Mouse (Mus musculus) forebrain, embryonic 11.5 days (tissue): Measurements from ENCODE around the gene Rpl11. TPM values are rescaled to one million over a fixed set of nuclear protein-coding genes. Genes with fewer than 3 reads are reported as not detected.
"Not testable (repeated sequence)": the region's sequence is repeated elsewhere in the genome, so short reads cannot be mapped to it uniquely, and the experiment has no call there.

Experiments used
- ATAC-seq: fragments of 200-750 bp; cut with Nextera tagmentation; replicated peaks from 2 replicates; pipeline ENCODE4 v1.8.0; 2017; ENCODE audit warnings: moderate TSS enrichment; ENCODE audit not compliant: low FRiP score
- DNase-seq: peaks from one replicate; pipeline ENCODE4 v3.0.0-alpha.2; 2017; ENCODE audit warnings: low spot score
- H3K27ac ChIP-seq: fragments of 300-500 bp; sonication (generic); 2 replicates; pipeline ENCODE4 v1.5.1; 2014; ENCODE audit warnings: low read depth, low read length
- H3K27me3 ChIP-seq: fragments of 300-500 bp; sonication (generic); 2 replicates; pipeline ENCODE4 v1.6.1; 2014; ENCODE audit warnings: mild to moderate bottlenecking, low read length, mixed read lengths; ENCODE audit not compliant: control insufficient read depth, insufficient read depth
- H3K36me3 ChIP-seq: fragments of 300-500 bp; sonication (generic); 2 replicates; pipeline ENCODE4 v1.6.1; 2014; ENCODE audit warnings: mild to moderate bottlenecking, low read length, moderate library complexity, mixed read lengths; ENCODE audit not compliant: control insufficient read depth, insufficient read depth
- H3K4me1 ChIP-seq: fragments of 300-500 bp; sonication (generic); replicated peaks from 2 replicates; pipeline ENCODE4 v1.6.1; 2014; ENCODE audit warnings: low read length, mixed read lengths; ENCODE audit not compliant: control insufficient read depth, insufficient read depth
- H3K4me2 ChIP-seq: fragments of 300-500 bp; sonication (generic); 2 replicates; pipeline ENCODE4 v1.6.1; 2014; ENCODE audit warnings: low read depth, mild to moderate bottlenecking, low read length, moderate library complexity, mixed read lengths; ENCODE audit not compliant: severe bottlenecking
- H3K4me3 ChIP-seq: fragments of 300-500 bp; sonication (generic); 2 replicates; pipeline ENCODE4 v1.5.1; 2014; ENCODE audit warnings: low read depth, low read length
- H3K9ac ChIP-seq: fragments of 300-500 bp; sonication (generic); 2 replicates; pipeline ENCODE4 v1.6.1; 2014; ENCODE audit warnings: low read length
- H3K9me3 ChIP-seq: fragments of 300-500 bp; sonication (generic); 2 replicates; pipeline ENCODE4 v1.6.1; 2016; ENCODE audit warnings: low read length, mixed read lengths; ENCODE audit not compliant: control insufficient read depth
- WGBS: fragments of 180-500 bp; shearing (Covaris S2); extraction: QIAGEN DNeasy Blood & Tissue Kit; methylation state at CpG from one replicate; pipeline ENCODE4 v1.1.7; 2014; 5-methylcytosine and 5-hydroxymethylcytosine counted together
- polyA plus RNA-seq: library from polyadenylated mRNA; unstranded; fragments of >200 nt; fragmentation: Nextera tagmentation; extraction: Ambion mirVana; gene quantifications from 2 replicates; pipeline ENCODE4 v1.2.1, GENCODE M21; 2014

Rpl11 gene
- polyA plus RNA-seq, 1 experiment from 2014 or later = 392 TPM

DNA sequence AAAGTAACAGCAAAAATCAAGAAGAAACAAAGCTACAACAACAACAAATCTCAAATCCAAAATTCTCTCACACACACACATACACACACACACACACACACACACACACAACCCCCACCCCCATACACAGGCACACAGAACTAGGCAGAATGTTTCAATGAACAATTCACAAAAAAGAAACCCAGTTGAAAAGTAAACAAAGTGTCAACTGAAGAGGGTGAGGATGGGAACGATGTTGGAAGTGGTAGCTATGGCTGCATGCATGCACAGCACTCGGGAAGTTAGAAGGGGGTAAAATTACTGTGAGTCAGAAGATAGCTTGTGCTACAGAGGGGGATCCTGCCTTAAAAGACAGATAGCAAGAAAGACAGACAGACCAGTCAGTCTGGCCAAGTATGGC is 25.4 kb upstream of the Rpl11 start:
- no peak for ATAC-seq
- Histone ChIP-seq H3K9me3 (no peaks in the 10 kb centered on the region), H3K9ac (no peak overlapping the region), H3K4me2 (no peak overlapping the region), H3K27ac (no peak overlapping the region), H3K4me3 (no peak overlapping the region), H3K36me3 (no peaks in the 10 kb centered on the region), H3K4me1 (no peaks in the 10 kb centered on the region), H3K27me3 (peaks cover 17% of the 10 kb centered on the region; the same call in 1 of the 2 replicates)
- 64% methylated on average over 2 of the region's 2 CpGs for WGBS
- no peak for DNase-seq

DNA sequence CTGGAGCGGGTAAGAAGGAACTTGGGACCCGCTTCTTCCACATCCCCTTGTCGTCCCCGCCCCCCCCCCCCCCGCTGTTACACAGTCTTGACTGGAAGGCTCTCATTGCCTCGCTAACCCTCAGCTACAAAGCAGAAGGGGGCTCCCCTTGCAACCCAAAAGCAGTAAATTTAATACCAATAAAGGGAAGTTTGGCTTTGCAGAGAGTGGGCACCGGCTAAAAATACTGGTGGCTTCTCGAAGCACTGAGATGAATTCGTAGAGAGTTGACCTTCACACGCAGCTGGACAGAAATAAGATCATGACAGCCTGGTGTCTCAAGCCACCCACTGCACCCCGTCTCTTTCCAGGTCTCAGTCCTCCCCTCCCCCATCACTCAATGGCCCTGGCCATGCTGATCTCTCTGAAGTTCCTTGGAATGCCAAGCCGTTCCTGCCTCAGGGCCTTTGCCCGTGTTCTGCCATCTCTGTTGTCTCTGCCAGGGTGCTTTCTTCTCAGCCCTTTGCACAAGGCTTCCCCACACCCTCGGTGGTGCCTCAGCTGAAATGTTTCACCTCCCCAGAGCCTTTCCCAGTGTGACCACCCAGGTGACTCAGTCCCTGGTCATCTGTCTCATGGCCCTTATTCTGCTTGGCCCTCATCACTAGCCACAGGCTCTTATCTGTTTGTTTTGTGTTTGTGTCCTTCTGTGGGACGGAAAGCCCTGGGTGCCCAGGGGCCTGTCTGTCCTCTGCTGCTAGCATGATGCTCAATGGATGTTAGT is 23.7 kb upstream of the Rpl11 start:
- Histone ChIP-seq H3K9ac (no peak overlapping the region), H3K27ac (no peak overlapping the region), H3K4me1 (no peaks in the 10 kb centered on the region), H3K4me3 (no peak overlapping the region), H3K4me2 (no peak overlapping the region), H3K27me3 (peaks cover 13% of the 10 kb centered on the region; the same call in 1 of the 2 replicates), H3K36me3 (no peaks in the 10 kb centered on the region), H3K9me3 (no peaks in the 10 kb centered on the region)
- ATAC-seq (no peak), DNase-seq (no peak)
- WGBS = 74% methylated on average over 15 of the region's 15 CpGs

DNA sequence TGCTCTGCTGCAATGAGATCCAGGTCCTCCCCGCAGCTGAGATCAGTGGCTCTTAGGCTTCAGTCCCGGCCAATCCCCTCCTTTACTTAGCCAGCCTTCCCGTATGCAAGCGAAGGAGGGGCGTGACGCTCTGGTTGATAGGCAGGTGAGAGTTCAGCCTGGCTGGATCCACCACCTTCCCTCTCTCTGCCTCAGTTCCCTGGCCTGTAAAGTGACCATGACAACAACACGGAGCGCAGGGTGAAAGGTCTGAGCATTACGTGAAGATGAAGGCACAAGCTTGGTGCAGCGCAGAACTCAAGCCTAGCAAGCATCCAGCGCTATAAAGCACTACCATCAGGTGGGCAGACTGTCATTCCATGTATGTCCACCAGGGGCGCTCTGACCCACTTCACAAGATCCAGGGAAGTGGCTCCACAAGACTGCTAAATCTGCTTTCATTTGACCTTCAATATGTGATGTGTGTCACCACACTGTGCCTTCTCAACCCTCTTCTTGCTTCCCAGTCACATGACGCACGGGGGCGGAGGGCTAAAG is 18.0 kb upstream of the Rpl11 start:
- WGBS = 3% methylated on average over 15 of the region's 15 CpGs
- ATAC-seq = peak; percentile 53
- H3K4me3 ChIP-seq = no peak overlapping the region
- peak; percentile 91 for DNase-seq
- H3K36me3 ChIP-seq = no peaks in the 10 kb centered on the region
- H3K9me3 ChIP-seq = no peaks in the 10 kb centered on the region
- H3K4me1 ChIP-seq = peaks cover 3% of the 10 kb centered on the region; the same call in 1 of the 2 replicates
- H3K27ac ChIP-seq = no peak overlapping the region
- H3K9ac ChIP-seq = 0 out of 2 replicates have a peak overlapping the region, but pooled peaks have one; percentile 27
- H3K27me3 ChIP-seq = no peaks in the 10 kb centered on the region
- H3K4me2 ChIP-seq = peak overlapping the region; percentile 26; the same call in 1 of the 2 replicates

DNA sequence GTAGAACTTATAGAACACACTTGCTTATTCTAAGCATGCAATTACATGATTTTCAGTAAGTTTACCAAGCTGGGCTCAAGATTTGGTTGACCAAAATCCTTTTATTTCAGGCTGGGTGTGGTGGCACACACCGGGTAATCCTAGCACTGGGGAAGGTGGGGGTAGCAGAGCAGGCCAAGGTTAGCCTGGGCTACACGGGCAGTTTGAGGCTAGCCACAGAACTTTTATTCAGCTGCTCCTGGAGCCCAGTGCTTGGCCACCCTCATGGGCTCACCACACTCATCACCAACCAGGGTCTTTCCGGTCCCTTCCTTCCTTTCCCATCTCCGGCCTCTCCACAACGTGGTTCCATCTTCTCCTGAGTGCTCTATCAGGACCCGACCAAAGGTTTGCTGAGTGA is 17.4 kb upstream of the Rpl11 start:
- Histone ChIP-seq H3K4me3 (no peak overlapping the region), H3K36me3 (no peaks in the 10 kb centered on the region), H3K27ac (no peak overlapping the region), H3K4me2 (no peak overlapping the region), H3K9ac (no peak overlapping the region), H3K27me3 (no peaks in the 10 kb centered on the region), H3K4me1 (peaks cover 3% of the 10 kb centered on the region; the same call in 1 of the 2 replicates), H3K9me3 (no peaks in the 10 kb centered on the region)
- ATAC-seq (no peak), DNase-seq (no peak)
- 54% methylated on average over 6 of the region's 6 CpGs for WGBS

DNA sequence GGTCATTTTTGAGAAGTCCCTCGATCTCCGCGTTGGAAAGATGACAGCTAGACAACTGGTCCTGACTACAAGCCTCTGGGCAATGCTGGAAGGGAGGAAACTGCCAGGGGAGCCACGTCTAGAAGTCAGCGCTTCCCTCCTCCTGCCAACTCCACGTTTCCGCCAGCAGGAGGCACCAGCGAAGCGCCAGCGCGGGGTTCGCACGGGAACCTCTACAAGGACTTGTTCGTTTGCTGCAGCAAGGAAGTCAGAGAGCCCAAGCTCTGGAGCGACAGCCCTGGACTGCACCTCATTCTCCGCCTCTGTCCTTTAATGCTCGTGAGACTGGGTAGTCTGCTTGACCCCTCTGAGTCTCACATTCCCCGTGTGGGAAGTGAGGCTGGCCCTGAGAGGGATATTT is 16.7 kb upstream of the Rpl11 start:
- peak; percentile 49; the same call in 1 of the 2 replicates for ATAC-seq
- Histone ChIP-seq H3K9ac (0 out of 2 replicates have a peak overlapping the region, but pooled peaks have one; percentile 9), H3K4me2 (no peak overlapping the region)

DNA sequence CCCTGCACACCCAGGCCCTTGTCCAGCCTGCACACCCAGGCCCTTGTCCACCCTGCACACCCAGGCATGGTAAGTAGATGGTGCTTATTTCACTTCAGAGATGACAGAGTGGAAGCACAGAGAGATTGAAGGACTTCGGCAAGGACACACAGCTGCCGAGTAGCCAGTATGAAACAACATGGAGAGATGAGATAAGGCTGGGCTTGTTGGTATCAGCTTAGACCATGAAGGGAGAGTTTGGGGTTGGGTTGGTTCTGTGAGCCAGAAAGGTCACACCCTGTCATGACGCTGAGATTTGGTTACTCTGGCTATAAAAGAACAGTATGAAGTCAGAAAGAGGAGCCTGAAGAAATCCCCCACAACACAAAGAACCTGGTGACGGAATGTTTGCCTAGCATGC is 16.1 kb upstream of the Rpl11 start:
- H3K27ac ChIP-seq = no peak overlapping the region
- H3K9me3 ChIP-seq = no peaks in the 10 kb centered on the region
- ATAC-seq = no peak
- H3K36me3 ChIP-seq = no peaks in the 10 kb centered on the region
- H3K27me3 ChIP-seq = no peaks in the 10 kb centered on the region
- 64% methylated on average over 4 of the region's 4 CpGs for WGBS
- H3K4me1 ChIP-seq = peaks cover 3% of the 10 kb centered on the region; the same call in 1 of the 2 replicates
- DNase-seq = no peak
- no peak overlapping the region for H3K4me3 ChIP-seq
- no peak overlapping the region for H3K4me2 ChIP-seq
- H3K9ac ChIP-seq = no peak overlapping the region

More for the DNA sequence above, 16.7 kb upstream of the Rpl11 start:
- DNase-seq = peak; percentile 92
- no peaks in the 10 kb centered on the region for H3K27me3 ChIP-seq
- H3K36me3 ChIP-seq = no peaks in the 10 kb centered on the region
- peaks cover 3% of the 10 kb centered on the region; the same call in 1 of the 2 replicates for H3K4me1 ChIP-seq
- 2% methylated on average over 18 of the region's 18 CpGs for WGBS
- H3K9me3 ChIP-seq = no peaks in the 10 kb centered on the region
- H3K4me3 ChIP-seq = no peak overlapping the region
- H3K27ac ChIP-seq = no peak overlapping the region

DNA sequence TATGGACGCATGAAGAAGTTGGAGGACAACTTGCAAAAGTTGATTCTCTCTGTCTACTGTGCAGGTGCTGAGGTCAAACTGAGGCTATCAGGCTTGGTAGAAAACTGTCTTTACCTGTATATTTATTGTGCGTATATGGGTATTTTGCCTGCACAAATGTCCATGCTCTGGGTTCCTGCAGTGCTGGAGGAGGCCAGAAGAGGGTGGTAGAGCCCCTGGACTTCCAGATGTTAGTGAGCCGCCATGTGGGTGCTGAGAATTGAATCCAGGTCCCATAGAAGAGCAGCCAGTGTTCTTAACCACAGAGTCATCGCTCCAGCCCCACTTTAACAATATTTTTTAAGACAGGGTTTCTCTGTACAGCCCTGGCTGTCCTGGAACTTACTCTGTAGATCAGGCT is 9.9 kb upstream of the Rpl11 start:
- Histone ChIP-seq H3K27ac (no peak overlapping the region), H3K36me3 (no peaks in the 10 kb centered on the region), H3K4me3 (no peak overlapping the region), H3K9me3 (no peaks in the 10 kb centered on the region), H3K4me2 (no peak overlapping the region), H3K4me1 (no peaks in the 10 kb centered on the region), H3K9ac (no peak overlapping the region), H3K27me3 (no peaks in the 10 kb centered on the region)
- ATAC-seq = no peak
- DNase-seq = no peak
- WGBS = 93% methylated on average over 4 of the region's 4 CpGs

DNA sequence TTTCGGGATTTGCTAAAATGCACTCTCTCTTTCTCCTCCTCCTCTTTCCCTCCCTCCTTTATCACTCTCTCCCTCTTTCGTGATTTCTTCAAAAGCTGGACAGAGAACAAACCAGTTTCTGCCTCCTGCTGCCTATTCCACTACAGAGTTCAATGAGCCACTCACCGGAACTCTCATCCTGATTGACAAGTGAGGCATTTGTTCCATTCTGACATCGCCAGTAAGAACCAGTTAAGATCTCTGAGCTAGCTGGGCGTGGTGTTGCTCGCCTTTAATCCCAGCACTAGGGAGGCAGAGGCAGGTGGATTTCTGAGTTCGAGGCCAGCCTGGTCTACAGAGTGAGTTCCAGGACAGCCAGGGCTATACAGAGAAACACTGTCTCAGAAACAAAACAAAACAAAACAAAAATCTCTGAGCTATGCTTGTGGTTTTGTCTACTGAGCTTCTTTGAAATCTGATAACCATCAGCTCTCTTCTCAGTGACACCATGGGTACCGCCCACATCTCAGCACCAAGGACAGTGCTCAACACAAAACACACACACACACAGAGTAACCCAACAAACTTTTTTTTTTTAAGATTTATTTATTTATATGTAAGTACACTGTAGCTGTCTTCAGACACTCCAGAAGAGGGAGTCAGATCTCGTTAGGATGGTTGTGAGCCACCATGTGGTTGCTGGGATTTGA is 6.7 kb upstream of the Rpl11 start:
- DNase-seq = peak; percentile 46

More for the DNA sequence above, 6.7 kb upstream of the Rpl11 start:
- not testable (repeated sequence) for H3K36me3 ChIP-seq, ATAC-seq, H3K27me3 ChIP-seq, H3K4me1 ChIP-seq, H3K9ac ChIP-seq, H3K9me3 ChIP-seq, H3K27ac ChIP-seq, H3K4me3 ChIP-seq, H3K4me2 ChIP-seq
- 66% methylated on average over 9 of the region's 9 CpGs for WGBS
